Mouse (Mus musculus): ENCODE measurements at regions not wholly inside any gene's neighbourhood (a gene's known extent, or its start where the extent isn't known, plus 50 kb on each side); places are given as distances from the start of the nearest gene placed in this dataset.

DNA sequence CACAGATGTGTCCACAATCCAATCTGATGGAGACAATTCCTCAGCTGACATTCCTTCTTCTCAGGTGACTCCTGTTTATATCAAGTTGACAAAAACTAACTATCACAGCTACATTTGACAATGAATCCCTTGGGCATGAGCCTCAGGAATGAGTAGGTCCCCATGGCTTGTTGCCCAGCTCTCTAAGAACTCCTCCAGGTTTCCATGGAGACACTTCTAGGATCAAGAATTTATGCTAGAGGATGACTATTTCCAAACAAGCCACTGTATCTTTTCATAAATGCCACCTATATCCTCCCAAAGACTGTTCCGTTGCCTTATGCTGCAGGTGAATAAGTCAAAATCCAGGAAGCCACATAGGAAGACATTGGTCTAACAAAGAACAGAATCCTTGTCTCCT is 104.3 kb downstream of the Ddx1 start:
- H3K4me1 ChIP-seq (replicated peaks; ENCODE audit: low read depth, low read length) = no peaks in the 10 kb centered on the region
- H3K27me3 ChIP-seq (ENCODE audit: insufficient read depth, low read length) = no peaks in the 10 kb centered on the region
- no peak overlapping the region for H3K4me3 ChIP-seq (replicated peaks; ENCODE audit: low read length)
- no peaks in the 10 kb centered on the region for H3K9me3 ChIP-seq (ENCODE audit: low read length)
- H3K36me3 ChIP-seq (ENCODE audit: insufficient read depth, low read length) = no peaks in the 10 kb centered on the region
- TF ChIP-seq POU5F1 (IDR thresholded peaks at IDR 0.05; ENCODE audit: borderline replicate concordance, low read length) (no peak), NANOG (IDR thresholded peaks at IDR 0.05; ENCODE audit: borderline replicate concordance, low read length) (no peak), CTCF (conservative IDR thresholded peaks at IDR 0.05; ENCODE audit: low read length) (no peak)

DNA sequence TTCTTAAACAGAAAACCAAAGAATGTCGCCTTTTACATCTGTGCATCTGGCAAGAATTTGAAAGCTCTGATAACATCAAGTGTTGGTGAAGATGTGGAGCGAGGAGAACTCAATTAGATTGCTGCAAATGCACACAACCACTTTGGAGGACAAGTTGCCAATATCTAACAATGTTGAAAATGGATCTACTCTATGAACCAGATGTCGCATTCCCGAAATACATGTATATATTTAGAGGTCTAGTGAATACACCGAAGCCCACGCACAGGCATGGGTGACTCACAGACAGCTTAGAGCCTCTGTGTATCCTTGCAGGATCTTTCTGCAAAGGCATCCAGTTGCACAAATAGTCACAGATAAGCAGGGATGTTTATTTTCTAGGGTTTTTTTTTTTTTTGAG is 108.4 kb downstream of the Ddx1 start:
- no peak for TF ChIP-seq POU5F1 (IDR thresholded peaks at IDR 0.05; ENCODE audit: borderline replicate concordance, low read length)
- TF ChIP-seq NANOG (IDR thresholded peaks at IDR 0.05; ENCODE audit: borderline replicate concordance, low read length) = no peak
- no peak for TF ChIP-seq CTCF (conservative IDR thresholded peaks at IDR 0.05; ENCODE audit: low read length)
- no peaks in the 10 kb centered on the region for H3K27me3 ChIP-seq (ENCODE audit: insufficient read depth, low read length)
- H3K4me3 ChIP-seq (replicated peaks; ENCODE audit: low read length) = no peak overlapping the region
- H3K36me3 ChIP-seq (ENCODE audit: insufficient read depth, low read length) = no peaks in the 10 kb centered on the region
- H3K4me1 ChIP-seq (replicated peaks; ENCODE audit: low read depth, low read length) = no peaks in the 10 kb centered on the region
- no peaks in the 10 kb centered on the region for H3K9me3 ChIP-seq (ENCODE audit: low read length)

DNA sequence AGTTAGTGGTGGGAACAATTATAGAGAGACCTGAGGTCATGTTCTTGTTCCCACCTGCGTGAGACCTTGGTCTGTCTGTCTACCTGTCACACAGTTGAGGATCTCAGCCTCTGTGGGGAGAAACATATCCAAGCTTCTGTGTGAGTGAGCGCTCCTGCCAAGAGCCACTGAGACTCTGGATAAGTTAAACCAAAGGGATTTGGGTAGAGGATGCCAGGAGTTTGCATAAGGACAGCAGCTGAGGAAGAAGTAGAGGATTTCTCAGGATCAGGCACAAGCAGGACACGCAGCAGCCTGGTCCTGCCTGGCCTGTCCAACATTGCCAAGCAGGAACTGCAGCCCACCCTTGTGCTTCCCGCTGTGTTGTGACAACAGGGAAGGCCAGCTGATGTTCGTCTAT is 109.8 kb downstream of the Ddx1 start:
- no peak overlapping the region for H3K4me3 ChIP-seq (replicated peaks; ENCODE audit: low read length)

DNA sequence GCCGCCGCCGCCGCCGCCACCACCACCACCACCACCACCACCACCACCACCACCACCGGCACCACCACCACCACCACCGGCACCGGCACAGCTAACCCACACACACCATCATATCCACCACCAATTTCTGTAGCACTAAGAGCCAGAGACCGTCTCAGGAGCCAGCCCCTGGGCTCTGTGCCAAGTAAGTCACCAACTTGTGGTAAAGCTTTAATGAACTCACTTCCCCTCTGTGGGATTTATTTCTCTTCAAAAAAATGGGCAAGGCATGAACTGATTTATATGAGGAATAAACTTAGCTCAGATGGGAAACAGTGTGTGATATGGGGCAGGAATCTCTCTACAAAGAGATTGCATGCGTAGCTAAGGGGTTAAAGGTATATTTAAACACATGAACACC is 114.8 kb downstream of the Ddx1 start:
- Histone ChIP-seq H3K4me3 (replicated peaks; ENCODE audit: low read length) (no peak overlapping the region), H3K36me3 (ENCODE audit: insufficient read depth, low read length) (no peaks in the 10 kb centered on the region), H3K9me3 (ENCODE audit: low read length) (no peaks in the 10 kb centered on the region), H3K4me1 (replicated peaks; ENCODE audit: low read depth, low read length) (no peaks in the 10 kb centered on the region), H3K27me3 (ENCODE audit: insufficient read depth, low read length) (no peaks in the 10 kb centered on the region)
- TF ChIP-seq CTCF (conservative IDR thresholded peaks at IDR 0.05; ENCODE audit: low read length) = no peak
- no peak for TF ChIP-seq POU5F1 (IDR thresholded peaks at IDR 0.05; ENCODE audit: borderline replicate concordance, low read length)
- no peak for TF ChIP-seq NANOG (IDR thresholded peaks at IDR 0.05; ENCODE audit: borderline replicate concordance, low read length)

More for the DNA sequence above, 109.8 kb downstream of the Ddx1 start:
- TF ChIP-seq CTCF (conservative IDR thresholded peaks at IDR 0.05; ENCODE audit: low read length) (no peak), NANOG (IDR thresholded peaks at IDR 0.05; ENCODE audit: borderline replicate concordance, low read length) (no peak)
- no peaks in the 10 kb centered on the region for H3K4me1 ChIP-seq (replicated peaks; ENCODE audit: low read depth, low read length)
- no peaks in the 10 kb centered on the region for H3K36me3 ChIP-seq (ENCODE audit: insufficient read depth, low read length)
- no peaks in the 10 kb centered on the region for H3K27me3 ChIP-seq (ENCODE audit: insufficient read depth, low read length)
- no peaks in the 10 kb centered on the region for H3K9me3 ChIP-seq (ENCODE audit: low read length)

DNA sequence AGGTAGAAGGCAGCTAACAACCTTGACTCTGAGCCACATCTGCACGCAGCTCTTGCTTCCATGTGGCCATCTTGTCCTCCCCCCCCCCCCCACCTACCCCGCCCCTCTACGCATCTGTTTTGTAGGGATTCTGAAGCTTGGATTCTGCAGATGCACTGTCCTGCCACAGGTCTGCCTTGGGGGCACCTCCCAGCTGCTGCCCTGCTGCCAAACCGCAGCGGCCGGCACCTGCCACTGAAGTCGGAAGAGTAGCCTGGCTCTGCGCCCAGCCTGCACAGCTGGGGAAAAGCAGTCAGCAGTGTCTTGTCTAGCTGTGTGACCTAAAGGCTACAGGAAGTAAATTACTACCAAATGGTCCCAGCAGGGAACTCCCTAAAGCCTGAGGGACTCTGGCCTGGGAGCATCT is 119.3 kb downstream of the Ddx1 start:
- no peaks in the 10 kb centered on the region for H3K4me1 ChIP-seq (replicated peaks; ENCODE audit: low read depth, low read length)
- TF ChIP-seq NANOG (IDR thresholded peaks at IDR 0.05; ENCODE audit: borderline replicate concordance, low read length) (no peak), POU5F1 (IDR thresholded peaks at IDR 0.05; ENCODE audit: borderline replicate concordance, low read length) (no peak), CTCF (conservative IDR thresholded peaks at IDR 0.05; ENCODE audit: low read length) (no peak)
- no peaks in the 10 kb centered on the region for H3K9me3 ChIP-seq (ENCODE audit: low read length)
- H3K4me3 ChIP-seq (replicated peaks; ENCODE audit: low read length) = no peak overlapping the region
- no peaks in the 10 kb centered on the region for H3K27me3 ChIP-seq (ENCODE audit: insufficient read depth, low read length)
- no peaks in the 10 kb centered on the region for H3K36me3 ChIP-seq (ENCODE audit: insufficient read depth, low read length)

DNA sequence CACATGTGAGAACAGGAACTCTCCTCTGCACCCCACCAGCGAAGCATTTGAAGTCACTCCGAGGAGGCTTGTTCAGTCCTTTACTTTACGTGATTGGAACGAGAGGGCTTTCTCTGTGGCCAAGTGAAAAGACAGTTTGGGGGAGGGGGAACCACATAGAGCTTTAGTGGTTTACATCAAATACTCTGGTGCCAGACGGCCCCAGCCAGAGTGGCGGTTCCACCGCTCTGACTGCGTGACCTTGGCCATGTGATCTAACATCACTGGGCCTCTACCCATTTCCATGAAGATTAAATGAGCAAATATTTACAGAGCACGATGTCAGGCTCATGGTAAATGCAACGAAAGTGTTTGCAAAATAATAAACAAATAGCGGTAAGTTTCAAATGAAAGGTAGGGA is 121.6 kb downstream of the Ddx1 start:
- H3K4me3 ChIP-seq (replicated peaks; ENCODE audit: low read length) = no peak overlapping the region
- TF ChIP-seq CTCF (conservative IDR thresholded peaks at IDR 0.05; ENCODE audit: low read length) (no peak), POU5F1 (IDR thresholded peaks at IDR 0.05; ENCODE audit: borderline replicate concordance, low read length) (no peak), NANOG (IDR thresholded peaks at IDR 0.05; ENCODE audit: borderline replicate concordance, low read length) (no peak)
- H3K9me3 ChIP-seq (ENCODE audit: low read length) = no peaks in the 10 kb centered on the region
- no peaks in the 10 kb centered on the region for H3K27me3 ChIP-seq (ENCODE audit: insufficient read depth, low read length)
- H3K36me3 ChIP-seq (ENCODE audit: insufficient read depth, low read length) = no peaks in the 10 kb centered on the region
- peaks cover under 1% of the 10 kb centered on the region; the same call in 1 of the 2 replicates for H3K4me1 ChIP-seq (replicated peaks; ENCODE audit: low read depth, low read length)

DNA sequence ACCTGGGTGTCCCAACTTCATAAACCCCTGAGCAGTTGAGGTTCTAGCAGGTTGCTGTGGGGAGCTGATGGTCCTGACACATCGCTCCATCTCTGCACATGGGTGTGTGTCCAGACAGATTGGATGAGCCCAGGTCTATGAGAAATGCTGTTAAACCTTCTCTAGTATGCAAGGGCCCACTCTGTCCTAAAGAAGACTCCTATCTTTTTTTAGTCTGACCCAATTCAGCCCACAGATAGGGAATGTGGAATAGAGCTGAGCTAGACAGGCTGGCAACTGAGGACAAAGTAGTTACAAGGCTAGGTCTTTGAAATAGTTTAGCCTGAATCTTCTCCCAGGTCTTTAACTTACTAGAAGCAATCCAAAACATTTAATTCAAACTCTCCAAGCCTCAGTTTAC is 124.0 kb downstream of the Ddx1 start:
- Histone ChIP-seq H3K36me3 (ENCODE audit: insufficient read depth, low read length) (no peaks in the 10 kb centered on the region), H3K9me3 (ENCODE audit: low read length) (peaks cover 19% of the 10 kb centered on the region), H3K27me3 (ENCODE audit: insufficient read depth, low read length) (no peaks in the 10 kb centered on the region), H3K4me1 (replicated peaks; ENCODE audit: low read depth, low read length) (peaks cover 4% of the 10 kb centered on the region; the same call in 1 of the 2 replicates), H3K4me3 (replicated peaks; ENCODE audit: low read length) (no peak overlapping the region)
- TF ChIP-seq CTCF (conservative IDR thresholded peaks at IDR 0.05; ENCODE audit: low read length) = no peak
- TF ChIP-seq POU5F1 (IDR thresholded peaks at IDR 0.05; ENCODE audit: borderline replicate concordance, low read length) = no peak
- TF ChIP-seq NANOG (IDR thresholded peaks at IDR 0.05; ENCODE audit: borderline replicate concordance, low read length) = no peak

DNA sequence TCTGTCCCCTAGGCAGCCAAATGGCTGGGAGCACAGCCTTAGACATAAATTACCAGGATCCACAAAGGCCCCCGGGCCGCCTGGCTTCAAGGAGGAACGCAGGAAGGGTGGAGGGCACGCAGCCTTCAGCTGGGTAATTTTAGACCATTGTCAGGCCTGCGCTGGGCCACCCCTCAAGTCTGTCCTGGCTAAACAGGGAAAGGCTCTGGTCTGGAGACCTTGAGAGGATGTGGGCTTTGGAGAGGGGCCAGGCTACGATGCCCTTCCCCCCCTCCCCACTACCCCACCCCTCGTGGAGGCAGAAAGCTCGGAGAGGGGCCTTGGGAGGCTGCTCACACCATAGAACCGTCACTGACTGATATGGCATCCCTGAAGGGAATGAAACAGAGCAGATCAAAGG is 126.7 kb downstream of the Ddx1 start:
- H3K36me3 ChIP-seq (ENCODE audit: insufficient read depth, low read length) = no peaks in the 10 kb centered on the region
- peaks cover 4% of the 10 kb centered on the region; the same call in 1 of the 2 replicates for H3K4me1 ChIP-seq (replicated peaks; ENCODE audit: low read depth, low read length)
- H3K9me3 ChIP-seq (ENCODE audit: low read length) = peaks cover 27% of the 10 kb centered on the region
- no peak for TF ChIP-seq CTCF (conservative IDR thresholded peaks at IDR 0.05; ENCODE audit: low read length)
- no peak for TF ChIP-seq NANOG (IDR thresholded peaks at IDR 0.05; ENCODE audit: borderline replicate concordance, low read length)
- TF ChIP-seq POU5F1 (IDR thresholded peaks at IDR 0.05; ENCODE audit: borderline replicate concordance, low read length) = no peak
- H3K4me3 ChIP-seq (replicated peaks; ENCODE audit: low read length) = no peak overlapping the region
- H3K27me3 ChIP-seq (ENCODE audit: insufficient read depth, low read length) = no peaks in the 10 kb centered on the region

DNA sequence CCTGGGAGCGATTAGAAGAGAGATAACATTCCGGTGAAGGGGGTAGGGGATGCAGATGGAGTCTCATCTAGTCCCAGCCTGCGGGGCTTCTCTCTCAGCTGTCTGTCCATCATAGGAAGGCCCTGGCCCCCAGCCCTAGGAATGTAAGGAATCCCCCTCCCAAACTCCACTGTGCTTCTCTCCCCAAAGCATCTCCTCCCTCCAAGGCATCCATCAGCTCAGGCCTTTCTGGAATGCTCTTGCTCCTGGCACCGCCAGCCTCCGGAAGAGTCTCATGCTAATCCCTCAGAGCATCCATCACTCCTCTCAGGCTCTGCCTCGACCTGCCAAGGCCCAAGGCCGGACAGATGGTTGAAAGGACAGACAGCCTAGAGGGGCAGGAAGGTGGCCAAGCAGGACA is 128.4 kb downstream of the Ddx1 start:
- H3K4me3 ChIP-seq (replicated peaks; ENCODE audit: low read length) = no peak overlapping the region
- TF ChIP-seq CTCF (conservative IDR thresholded peaks at IDR 0.05; ENCODE audit: low read length) (no peak), POU5F1 (IDR thresholded peaks at IDR 0.05; ENCODE audit: borderline replicate concordance, low read length) (no peak), NANOG (IDR thresholded peaks at IDR 0.05; ENCODE audit: borderline replicate concordance, low read length) (no peak)
- H3K4me1 ChIP-seq (replicated peaks; ENCODE audit: low read depth, low read length) = peaks cover 4% of the 10 kb centered on the region; the same call in 1 of the 2 replicates
- no peaks in the 10 kb centered on the region for H3K36me3 ChIP-seq (ENCODE audit: insufficient read depth, low read length)
- H3K9me3 ChIP-seq (ENCODE audit: low read length) = peaks cover 27% of the 10 kb centered on the region
- no peaks in the 10 kb centered on the region for H3K27me3 ChIP-seq (ENCODE audit: insufficient read depth, low read length)
